Mouse (Mus musculus): ENCODE results near the gene Tnks2. TPM values are rescaled to one million over a fixed set of nuclear protein-coding genes. Genes with fewer than 3 reads are reported as not detected.

Gene Tnks2
- polyA plus RNA-seq, 1 experiment = 34.7 TPM

GRCm38 (mm10) chr19:36927800-36928361 is 93.8 kb downstream of the Tnks2 start:
- no peaks in the 10 kb centered on the region; the same call in 1 of the 2 replicates for H3K4me1 ChIP-seq (ENCODE audit: control insufficient read depth, insufficient read depth, insufficient read length, low read length)
- no peak overlapping the region for H3K27ac ChIP-seq (replicated peaks; ENCODE audit: low read depth, low read length)
- H3K4me3 ChIP-seq (ENCODE audit: insufficient read depth, low read depth, low read length) = no peak overlapping the region

GRCm38 (mm10) chr19:36929816-36930215 is 95.8 kb downstream of the Tnks2 start:
- no peak overlapping the region for H3K27ac ChIP-seq (replicated peaks; ENCODE audit: low read depth, low read length)
- no peaks in the 10 kb centered on the region; the same call in 1 of the 2 replicates for H3K4me1 ChIP-seq (ENCODE audit: control insufficient read depth, insufficient read depth, insufficient read length, low read length)
- no peak overlapping the region for H3K4me3 ChIP-seq (ENCODE audit: insufficient read depth, low read depth, low read length)

GRCm38 (mm10) chr19:36932097-36932496 is 98.1 kb downstream of the Tnks2 start:
- no peaks in the 10 kb centered on the region; the same call in 1 of the 2 replicates for H3K4me1 ChIP-seq (ENCODE audit: control insufficient read depth, insufficient read depth, insufficient read length, low read length)
- H3K27ac ChIP-seq (replicated peaks; ENCODE audit: low read depth, low read length) = no peak overlapping the region; the same call in 1 of the 2 replicates
- H3K4me3 ChIP-seq (ENCODE audit: insufficient read depth, low read depth, low read length) = no peak overlapping the region

GRCm38 (mm10) chr19:36932613-36933012 is 98.6 kb downstream of the Tnks2 start:
- Histone ChIP-seq H3K4me1 (ENCODE audit: control insufficient read depth, insufficient read depth, insufficient read length, low read length) (no peaks in the 10 kb centered on the region; the same call in 1 of the 2 replicates), H3K4me3 (ENCODE audit: insufficient read depth, low read depth, low read length) (no peak overlapping the region), H3K27ac (replicated peaks; ENCODE audit: low read depth, low read length) (no peak overlapping the region)

- Histone ChIP-seq H3K4me1 (ENCODE audit: control insufficient read depth, insufficient read depth, insufficient read length, low read length) (no peaks in the 10 kb centered on the region), H3K4me3 (ENCODE audit: insufficient read depth, low read depth, low read length) (no peak overlapping the region), H3K27ac (replicated peaks; ENCODE audit: low read depth, low read length) (no peak overlapping the region)
Observed at GRCm38 (mm10) chr19:36936285-36936684, 102.3 kb downstream of the Tnks2 start.

- Histone ChIP-seq H3K4me1 (ENCODE audit: control insufficient read depth, insufficient read depth, insufficient read length, low read length) (no peaks in the 10 kb centered on the region), H3K4me3 (ENCODE audit: insufficient read depth, low read depth, low read length) (no peak overlapping the region)
Observed at GRCm38 (mm10) chr19:36938008-36938407, 104.0 kb downstream of the Tnks2 start.

GRCm38 (mm10) chr19:36940064-36940463 is 106.0 kb downstream of the Tnks2 start:
- Histone ChIP-seq H3K4me1 (ENCODE audit: control insufficient read depth, insufficient read depth, insufficient read length, low read length) (no peaks in the 10 kb centered on the region), H3K4me3 (ENCODE audit: insufficient read depth, low read depth, low read length) (no peak overlapping the region)

More at GRCm38 (mm10) chr19:36938008-36938407, 104.0 kb downstream of the Tnks2 start:
- H3K27ac ChIP-seq (replicated peaks; ENCODE audit: low read depth, low read length) = no peak overlapping the region

More at GRCm38 (mm10) chr19:36940064-36940463, 106.0 kb downstream of the Tnks2 start:
- no peak overlapping the region for H3K27ac ChIP-seq (replicated peaks; ENCODE audit: low read depth, low read length)

Other genes with a start within 250 kb of the Tnks2 start
- 88.4 and 124 TPM in 2 replicates for gene Ppp1r3c, start 97.6 kb upstream of the Tnks2 start, polyA plus RNA-seq (2012; ENCODE audit: insufficient read depth, insufficient read length, missing spikeins)
- 1.1 and 1.9 TPM in 2 replicates for gene Fgfbp3, start 85.4 kb downstream of the Tnks2 start, polyA plus RNA-seq (2012; ENCODE audit: insufficient read depth, insufficient read length, missing spikeins)
- gene Btaf1, start 91.8 kb downstream of the Tnks2 start, polyA plus RNA-seq (2012; ENCODE audit: insufficient read depth, insufficient read length, missing spikeins) = 8.0 and 10.8 TPM in 2 replicates

Measured in brown adipose tissue, adult 24 weeks (tissue).